10 mouse cellular contexts compared by ENCODE assay signal in genomic region chr7:112760293-112760692, GRCm38 (mm10).
DNase-seq lines count a peak whose midpoint lies in the region; ATAC-seq lines count a peak whose summit lies in the region.
"Had no signal": no experiment of that assay in that cellular context is flagged by ENCODE, and none has a peak within 500 bp of the region (broad histone marks: within the 10 kb centered on the region; RNA-seq: fewer than 3 reads in every experiment).

No protein-coding gene starts in this region.

- H3K4me2 ChIP-seq in intestine, embryonic 15.5 days (replicated peaks): no peak overlapping the region
- H3K4me2 ChIP-seq in intestine, embryonic 16.5 days (ENCODE audit: low read depth, low read length): no peak overlapping the region
- H3K4me2 ChIP-seq in embryonic facial prominence, embryonic 14.5 days (ENCODE audit: low read depth, low read length): no peak overlapping the region
- H3K4me2 ChIP-seq in forebrain, embryonic 12.5 days: peak overlapping the region; percentile 32; the same call in 1 of the 2 replicates
- no peak overlapping the region for H3K4me2 ChIP-seq in limb, embryonic 13.5 days (replicated peaks)

- H3K27ac ChIP-seq in intestine, embryonic 15.5 days: peak overlapping the region; percentile 41; the same call in 1 of the 2 replicates
- H3K27ac ChIP-seq in intestine, embryonic 16.5 days (ENCODE audit: low read length): no peak overlapping the region
- peak overlapping the region; percentile 46; the same call in 1 of the 2 replicates for H3K27ac ChIP-seq in embryonic facial prominence, embryonic 14.5 days (replicated peaks; ENCODE audit: low read depth, low read length)
- H3K27ac ChIP-seq in forebrain, embryonic 12.5 days: peak overlapping the region; percentile 83
- H3K27ac ChIP-seq in limb, embryonic 13.5 days: peak overlapping the region; percentile 44; the same call in 1 of the 2 replicates
- H3K27ac ChIP-seq: macrophage had no signal

- H3K9ac ChIP-seq in intestine, embryonic 15.5 days: no peak overlapping the region
- H3K9ac ChIP-seq in intestine, embryonic 16.5 days (ENCODE audit: low read depth, low read length): no peak overlapping the region
- H3K9ac ChIP-seq in embryonic facial prominence, embryonic 14.5 days (ENCODE audit: low read depth, low read length): no peak overlapping the region
- H3K9ac ChIP-seq in forebrain, embryonic 12.5 days: no peak overlapping the region
- H3K9ac ChIP-seq in limb, embryonic 13.5 days: no peak overlapping the region

- H3K4me3 ChIP-seq in intestine, embryonic 15.5 days (replicated peaks): no peak overlapping the region
- H3K4me3 ChIP-seq in intestine, embryonic 16.5 days (ENCODE audit: low read length): no peak overlapping the region
- H3K4me3 ChIP-seq in embryonic facial prominence, embryonic 14.5 days (ENCODE audit: low read depth, low read length): no peak overlapping the region
- no peak overlapping the region; the same call in 1 of the 2 replicates for H3K4me3 ChIP-seq in forebrain, embryonic 12.5 days (replicated peaks)
- no peak overlapping the region for H3K4me3 ChIP-seq in limb, embryonic 13.5 days

- H3K4me1 ChIP-seq in intestine, embryonic 15.5 days (replicated peaks): peaks cover 27% of the 10 kb centered on the region
- H3K4me1 ChIP-seq in intestine, embryonic 16.5 days (ENCODE audit: control insufficient read depth, insufficient read depth, low read length): peaks cover 29% of the 10 kb centered on the region; the same call in 1 of the 2 replicates
- peaks cover 41% of the 10 kb centered on the region for H3K4me1 ChIP-seq in embryonic facial prominence, embryonic 14.5 days (ENCODE audit: control insufficient read depth, insufficient read depth, low read length)
- peaks cover 58% of the 10 kb centered on the region for H3K4me1 ChIP-seq in forebrain, embryonic 12.5 days
- peaks cover 68% of the 10 kb centered on the region for H3K4me1 ChIP-seq in limb, embryonic 13.5 days

- no peaks in the 10 kb centered on the region for H3K9me3 ChIP-seq in intestine, embryonic 15.5 days
- no peaks in the 10 kb centered on the region for H3K9me3 ChIP-seq in intestine, embryonic 16.5 days (ENCODE audit: control insufficient read depth, low read length)
- no peaks in the 10 kb centered on the region for H3K9me3 ChIP-seq in embryonic facial prominence, embryonic 14.5 days (ENCODE audit: control insufficient read depth, low read length)
- no peaks in the 10 kb centered on the region for H3K9me3 ChIP-seq in forebrain, embryonic 12.5 days
- H3K9me3 ChIP-seq in limb, embryonic 13.5 days: no peaks in the 10 kb centered on the region

- H3K36me3 ChIP-seq in intestine, embryonic 15.5 days: no peaks in the 10 kb centered on the region
- no peaks in the 10 kb centered on the region for H3K36me3 ChIP-seq in intestine, embryonic 16.5 days (ENCODE audit: control insufficient read depth, insufficient read depth, low read length)
- H3K36me3 ChIP-seq in embryonic facial prominence, embryonic 14.5 days (ENCODE audit: control insufficient read depth, insufficient read depth, low read length): peaks cover 11% of the 10 kb centered on the region
- H3K36me3 ChIP-seq in forebrain, embryonic 12.5 days (replicated peaks): 0 out of 2 replicates have a peak, but pooled peaks cover 3% of the 10 kb centered on the region
- peaks cover 9% of the 10 kb centered on the region for H3K36me3 ChIP-seq in limb, embryonic 13.5 days

- WGBS in intestine, embryonic 15.5 days: 68% methylated on average over 3 of the region's 3 CpGs
- 62% methylated on average over 3 of the region's 3 CpGs for WGBS in intestine, embryonic 16.5 days
- WGBS in embryonic facial prominence, embryonic 14.5 days: 72% methylated on average over 3 of the region's 3 CpGs
- 73% methylated on average over 3 of the region's 3 CpGs for WGBS in forebrain, embryonic 12.5 days
- WGBS in limb, embryonic 13.5 days: 75% methylated on average over 3 of the region's 3 CpGs

- no peak for DNase-seq in embryonic facial prominence, embryonic 14.5 days (ENCODE audit: low spot score)
- DNase-seq in right cerebral cortex, adult 2 months (ENCODE audit: low spot score in 2 of 2): no peak
- no peak for DNase-seq in cerebellum, adult 8-10 months
- DNase-seq in layer of hippocampus, postnatal 10 days (ENCODE audit: low spot score in 2 of 2): no peak
- DNase-seq: cerebellum, postnatal 36 days had no signal

- no peaks in the 10 kb centered on the region for H3K27me3 ChIP-seq in intestine, embryonic 15.5 days (replicated peaks)
- H3K27me3 ChIP-seq in intestine, embryonic 16.5 days (replicated peaks; ENCODE audit: control insufficient read depth, insufficient read depth, low read length): no peaks in the 10 kb centered on the region
- no peaks in the 10 kb centered on the region for H3K27me3 ChIP-seq in embryonic facial prominence, embryonic 14.5 days (replicated peaks; ENCODE audit: control insufficient read depth, insufficient read depth, low read length)
- no peaks in the 10 kb centered on the region for H3K27me3 ChIP-seq in forebrain, embryonic 12.5 days
- H3K27me3 ChIP-seq in limb, embryonic 13.5 days: no peaks in the 10 kb centered on the region

- no peak for ATAC-seq in intestine, embryonic 15.5 days
- ATAC-seq in intestine, embryonic 16.5 days: no peak
- ATAC-seq in embryonic facial prominence, embryonic 14.5 days (ENCODE audit: low read depth): no peak
- peak; percentile 43; the same call in 1 of the 2 replicates for ATAC-seq in forebrain, embryonic 12.5 days (ENCODE audit: low FRiP score)
- no peak for ATAC-seq in limb, embryonic 13.5 days (ENCODE audit: low FRiP score, low read depth)
